Mouse (Mus musculus): ENCODE measurements around the gene Rps27l. TPM values are rescaled to one million over a fixed set of nuclear protein-coding genes. Genes with fewer than 3 reads are reported as not detected.

Gene Rps27l
- polyA plus RNA-seq, 1 experiment from 2014 or later, result 705 TPM

- peaks cover 5% of the 10 kb centered on the region for H3K4me1 ChIP-seq
- under 1% methylated on average over 41 of the region's 41 CpGs for WGBS
- no peaks in the 10 kb centered on the region for H3K27me3 ChIP-seq (ENCODE audit: insufficient read depth, poor library complexity, severe bottlenecking)
- no peaks in the 10 kb centered on the region for H3K9me3 ChIP-seq
- peaks cover 7% of the 10 kb centered on the region for H3K36me3 ChIP-seq
- peak; percentile 96 for DNase-seq (ENCODE audit: low spot score)
- peak overlapping the region; percentile 91 for H3K27ac ChIP-seq
- peak overlapping the region; percentile 88 for H3K4me3 ChIP-seq
Measured at GRCm38 (mm10) chr9:66974721-66975225, 28.9 kb downstream of the Rps27l start.

GRCm38 (mm10) chr9:66975239-66975645, 29.4 kb downstream of the Rps27l start, which contains the start of gene Lactb:
Gene Lactb (minus strand): TSS chr9:66975484.
- no peaks in the 10 kb centered on the region for H3K27me3 ChIP-seq (ENCODE audit: insufficient read depth, poor library complexity, severe bottlenecking)
- H3K4me3 ChIP-seq, result peak within 1 kb of the TSS; percentile 88
- peaks cover 5% of the 10 kb centered on the region for H3K4me1 ChIP-seq
- H3K36me3 ChIP-seq, result peaks cover 2% of the 10 kb centered on the region
- WGBS, result 1% methylated on average over 32 of the region's 32 CpGs
- peak within 1 kb of the TSS; percentile 91 for H3K27ac ChIP-seq
- no peaks in the 10 kb centered on the region for H3K9me3 ChIP-seq
- DNase-seq (ENCODE audit: low spot score), result peak; percentile 97

- H3K4me3 ChIP-seq, result no peak overlapping the region
- DNase-seq (ENCODE audit: low spot score), result no peak
- no peaks in the 10 kb centered on the region for H3K36me3 ChIP-seq
- no peak overlapping the region for H3K27ac ChIP-seq
- peaks cover 5% of the 10 kb centered on the region for H3K4me1 ChIP-seq
- H3K9me3 ChIP-seq, result no peaks in the 10 kb centered on the region
- whole genome bisulfite sequencing, result 72% methylated on average over 5 of the region's 5 CpGs
- H3K27me3 ChIP-seq (ENCODE audit: insufficient read depth, poor library complexity, severe bottlenecking), result no peaks in the 10 kb centered on the region
Measured at GRCm38 (mm10) chr9:66977121-66977520, 31.2 kb downstream of the Rps27l start.

DNA sequence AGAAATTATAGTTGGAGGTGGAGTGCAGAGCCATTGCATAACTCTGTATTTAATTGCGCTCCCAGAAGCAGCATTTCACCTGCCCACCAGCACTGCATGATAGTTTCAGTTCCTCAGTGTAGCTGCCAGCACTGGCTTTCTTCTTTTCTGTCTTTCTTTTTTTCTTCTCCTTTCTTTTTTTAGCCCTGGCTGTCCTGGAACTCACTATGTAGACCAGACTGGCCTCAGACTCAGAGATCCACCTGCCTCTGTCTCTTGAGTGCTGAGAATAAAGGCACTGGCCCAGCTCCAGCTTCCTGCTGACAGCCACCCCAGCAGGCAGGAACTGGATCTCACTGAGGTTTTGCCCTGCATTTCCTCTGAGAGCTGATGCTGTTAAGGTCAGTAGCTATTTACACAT, 32.1 kb downstream of the Rps27l start:
- H3K27me3 ChIP-seq (ENCODE audit: insufficient read depth, poor library complexity, severe bottlenecking), result no peaks in the 10 kb centered on the region
- H3K27ac ChIP-seq, result no peak overlapping the region
- peaks cover 5% of the 10 kb centered on the region for H3K4me1 ChIP-seq
- H3K4me3 ChIP-seq, result no peak overlapping the region
- no peaks in the 10 kb centered on the region for H3K9me3 ChIP-seq
- H3K36me3 ChIP-seq, result no peaks in the 10 kb centered on the region
- DNase-seq (ENCODE audit: low spot score), result peak; percentile 35
- 82% methylated on average over 1 of the region's 1 CpGs for WGBS

- no peak overlapping the region for H3K27ac ChIP-seq
- no peak for DNase-seq (ENCODE audit: low spot score)
- no peak overlapping the region for H3K4me3 ChIP-seq
- peaks cover 5% of the 10 kb centered on the region for H3K4me1 ChIP-seq
- H3K36me3 ChIP-seq, result no peaks in the 10 kb centered on the region
- no peaks in the 10 kb centered on the region for H3K9me3 ChIP-seq
- 90% methylated on average over 1 of the region's 1 CpGs for WGBS
- H3K27me3 ChIP-seq (ENCODE audit: insufficient read depth, poor library complexity, severe bottlenecking), result no peaks in the 10 kb centered on the region
Measured at GRCm38 (mm10) chr9:66978468-66978867, 32.6 kb downstream of the Rps27l start.

- Histone ChIP-seq H3K27ac (no peak overlapping the region), H3K4me1 (peaks cover 5% of the 10 kb centered on the region), H3K4me3 (no peak overlapping the region), H3K36me3 (no peaks in the 10 kb centered on the region), H3K27me3 (ENCODE audit: insufficient read depth, poor library complexity, severe bottlenecking) (no peaks in the 10 kb centered on the region), H3K9me3 (no peaks in the 10 kb centered on the region)
- peak; percentile 83 for DNase-seq (ENCODE audit: low spot score)
- WGBS, result 7% methylated on average over 5 of the region's 5 CpGs
Measured at GRCm38 (mm10) chr9:66980458-66980857, 34.6 kb downstream of the Rps27l start.

- Histone ChIP-seq H3K9me3 (no peaks in the 10 kb centered on the region), H3K27me3 (ENCODE audit: insufficient read depth, poor library complexity, severe bottlenecking) (no peaks in the 10 kb centered on the region), H3K27ac (no peak overlapping the region), H3K36me3 (no peaks in the 10 kb centered on the region), H3K4me3 (no peak overlapping the region), H3K4me1 (no peaks in the 10 kb centered on the region; the same call in 1 of the 2 replicates)
- no peak for DNase-seq (ENCODE audit: low spot score)
- WGBS, result 79% methylated on average over 7 of the region's 7 CpGs
Measured at GRCm38 (mm10) chr9:66982085-66982484, 36.2 kb downstream of the Rps27l start.

DNA sequence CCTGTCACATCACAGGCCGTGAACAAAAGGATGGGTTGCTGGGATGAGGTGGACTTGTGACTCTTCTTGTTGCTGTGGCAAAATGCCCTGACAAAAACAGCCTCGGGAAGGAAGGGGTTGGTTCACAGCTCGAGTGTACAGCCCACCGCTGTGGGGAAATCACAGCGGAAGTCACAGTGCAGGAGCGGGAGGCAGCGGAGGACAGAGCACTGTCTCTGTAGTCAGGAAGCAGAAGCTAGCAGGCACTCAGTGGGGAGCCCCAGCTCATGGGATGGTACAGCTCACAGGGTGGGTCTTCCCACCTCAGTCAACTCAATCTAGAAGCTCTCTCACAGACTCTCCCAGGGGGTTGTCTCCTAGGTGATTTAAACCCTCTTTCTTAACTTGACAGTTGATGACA, 39.5 kb downstream of the Rps27l start:
- Histone ChIP-seq H3K4me3 (no peak overlapping the region), H3K27me3 (ENCODE audit: insufficient read depth, poor library complexity, severe bottlenecking) (no peaks in the 10 kb centered on the region), H3K27ac (no peak overlapping the region), H3K36me3 (no peaks in the 10 kb centered on the region), H3K4me1 (peaks cover 19% of the 10 kb centered on the region), H3K9me3 (no peaks in the 10 kb centered on the region)
- no peak for DNase-seq (ENCODE audit: low spot score)
- 80% methylated on average over 7 of the region's 7 CpGs for WGBS

DNA sequence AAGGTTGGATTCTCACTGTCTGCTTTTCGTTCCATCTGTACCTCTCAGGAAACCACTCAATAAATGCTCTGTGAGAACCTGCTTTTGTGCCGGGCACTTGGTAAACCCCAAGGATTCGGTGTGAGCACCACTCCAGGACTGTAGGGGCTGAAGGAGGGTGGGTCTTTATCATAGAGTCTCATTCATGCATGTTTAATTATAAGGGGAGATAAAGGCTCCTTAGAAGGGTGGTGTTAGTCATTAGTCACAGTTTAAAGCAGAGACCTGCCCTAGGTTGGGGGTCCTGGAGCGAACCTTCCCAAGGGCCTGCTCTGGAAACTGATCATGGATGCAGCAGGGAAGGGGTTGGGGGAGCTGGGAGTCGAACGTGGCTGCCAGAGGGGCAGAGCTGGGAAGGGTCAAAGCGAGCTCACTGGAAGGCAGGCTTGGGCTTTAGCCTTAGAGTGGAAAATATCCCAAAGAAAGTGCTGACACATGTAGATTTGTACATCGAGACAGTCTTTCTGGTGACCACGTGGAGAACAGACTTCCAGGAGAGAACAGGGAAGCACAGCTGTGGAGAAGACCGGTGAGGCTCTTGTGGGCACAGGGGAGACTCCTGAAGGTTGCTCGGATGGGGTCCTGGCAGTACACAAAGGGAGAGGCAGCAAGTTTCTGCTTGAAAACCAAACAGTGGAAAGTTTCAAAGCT, 42.5 kb downstream of the Rps27l start:
- Histone ChIP-seq H3K27ac (peak overlapping the region; percentile 63; the same call in 1 of the 2 replicates), H3K4me3 (no peak overlapping the region), H3K27me3 (ENCODE audit: insufficient read depth, poor library complexity, severe bottlenecking) (no peaks in the 10 kb centered on the region), H3K9me3 (no peaks in the 10 kb centered on the region), H3K36me3 (no peaks in the 10 kb centered on the region), H3K4me1 (peaks cover 38% of the 10 kb centered on the region)
- 59% methylated on average over 11 of the region's 11 CpGs for WGBS
- DNase-seq (ENCODE audit: low spot score), result no peak

- Histone ChIP-seq H3K9me3 (no peaks in the 10 kb centered on the region), H3K27me3 (ENCODE audit: insufficient read depth, poor library complexity, severe bottlenecking) (no peaks in the 10 kb centered on the region), H3K36me3 (no peaks in the 10 kb centered on the region), H3K4me3 (no peak overlapping the region), H3K27ac (peak overlapping the region; percentile 63; the same call in 1 of the 2 replicates), H3K4me1 (peaks cover 38% of the 10 kb centered on the region)
- DNase-seq (ENCODE audit: low spot score), result no peak
- 32% methylated on average over 6 of the region's 6 CpGs for WGBS
Measured at GRCm38 (mm10) chr9:66988888-66989414, 43.1 kb downstream of the Rps27l start.

DNA sequence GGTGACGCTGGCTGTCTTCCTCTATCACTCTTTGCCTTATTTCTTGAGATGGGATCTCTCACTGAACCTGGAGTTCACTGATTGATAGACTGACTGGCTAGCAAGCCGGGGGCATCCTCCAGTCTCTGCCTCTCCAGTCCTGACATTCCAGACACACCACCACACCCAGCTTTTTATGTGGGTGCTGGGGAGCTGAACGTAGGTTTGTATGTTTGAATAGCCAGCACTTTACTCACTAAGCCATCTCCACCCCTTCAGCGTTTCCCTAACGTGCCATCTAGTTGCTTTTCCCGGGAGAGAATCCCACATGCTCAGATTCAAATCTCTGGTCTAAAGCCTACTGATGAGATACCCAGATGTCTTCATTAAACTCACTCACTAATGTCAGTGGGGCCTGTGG, 43.7 kb downstream of the Rps27l start:
- Histone ChIP-seq H3K4me3 (no peak overlapping the region), H3K4me1 (peaks cover 38% of the 10 kb centered on the region), H3K27me3 (ENCODE audit: insufficient read depth, poor library complexity, severe bottlenecking) (no peaks in the 10 kb centered on the region), H3K9me3 (no peaks in the 10 kb centered on the region), H3K27ac (no peak overlapping the region), H3K36me3 (no peaks in the 10 kb centered on the region)
- 67% methylated on average over 6 of the region's 6 CpGs for WGBS
- no peak for DNase-seq (ENCODE audit: low spot score)

GRCm38 (mm10) chr9:66990046-66990445, 44.2 kb downstream of the Rps27l start:
- Histone ChIP-seq H3K36me3 (no peaks in the 10 kb centered on the region), H3K27me3 (ENCODE audit: insufficient read depth, poor library complexity, severe bottlenecking) (no peaks in the 10 kb centered on the region), H3K27ac (no peak overlapping the region), H3K4me3 (no peak overlapping the region), H3K9me3 (no peaks in the 10 kb centered on the region), H3K4me1 (peaks cover 38% of the 10 kb centered on the region)
- DNase-seq (ENCODE audit: low spot score), result no peak
- 89% methylated on average over 5 of the region's 5 CpGs for WGBS

DNA sequence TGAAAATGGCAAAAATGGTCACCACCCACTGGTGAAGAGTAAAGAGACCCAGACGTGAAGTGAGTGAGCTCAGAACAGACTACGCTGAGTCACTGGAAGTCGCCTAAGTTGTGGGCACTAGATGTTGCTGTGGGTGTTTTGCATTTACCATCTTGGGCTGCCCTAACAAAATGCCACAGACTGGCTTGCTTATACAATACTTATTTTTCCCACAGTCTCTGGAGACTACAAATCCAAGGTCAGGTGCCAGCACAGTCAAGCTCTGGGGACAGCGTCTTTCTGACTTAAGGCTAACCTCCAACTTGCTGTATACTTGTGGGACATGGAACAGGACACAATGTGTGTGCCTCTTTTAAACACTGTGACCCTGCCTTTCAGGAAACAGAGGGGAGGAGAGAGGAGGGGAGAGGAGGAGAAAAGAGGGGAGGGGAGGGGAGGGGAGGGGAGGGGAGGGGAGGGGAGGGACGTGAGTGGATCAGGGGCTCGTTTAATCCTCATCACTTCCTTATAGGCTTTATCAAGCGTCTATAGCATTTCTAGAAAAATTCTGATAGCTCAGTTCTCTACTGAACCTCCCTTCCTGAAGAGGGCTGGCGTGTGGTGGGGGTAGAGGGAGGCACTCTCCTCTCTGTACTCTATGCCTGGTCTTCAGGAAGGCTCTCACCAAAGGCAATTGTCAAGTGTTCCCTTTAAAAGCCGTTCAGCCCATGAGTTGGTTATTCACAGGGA, 45.3 kb downstream of the Rps27l start:
- H3K9me3 ChIP-seq, result no peaks in the 10 kb centered on the region
- no peaks in the 10 kb centered on the region for H3K36me3 ChIP-seq
- 55% methylated on average over 9 of the region's 9 CpGs for WGBS
- H3K4me1 ChIP-seq, result peaks cover 38% of the 10 kb centered on the region
- no peak for DNase-seq (ENCODE audit: low spot score)
- no peaks in the 10 kb centered on the region for H3K27me3 ChIP-seq (ENCODE audit: insufficient read depth, poor library complexity, severe bottlenecking)
- H3K4me3 ChIP-seq, result no peak overlapping the region
- peak overlapping the region; percentile 36; the same call in 1 of the 2 replicates for H3K27ac ChIP-seq

All from heart, embryonic 10.5 days (tissue).